Mouse (Mus musculus) mesoderm, embryonic 11.5 days (tissue): ENCODE data around the gene A430089I19Rik.
"Not testable (repeated sequence)": the region's sequence is repeated elsewhere in the genome, so short reads cannot be mapped to it uniquely, and the experiment has no call there.

ENCODE experiments used
- DNase-seq: peaks from one replicate; pipeline ENCODE4 v3.0.0-alpha.2; 2012; ENCODE audit warnings: low read depth, low spot score

The A430089I19Rik gene

GRCm38 (mm10) chr5:94306696-94307095 is at the start of gene A430089I19Rik:
Gene A430089I19Rik (minus strand): TSS chr5:94306796.
- not testable (repeated sequence) for DNase-seq

GRCm38 (mm10) chr5:94339449-94339848 is 32.9 kb upstream of the A430089I19Rik start, which contains the start of gene AA792892:
Gene AA792892 (plus strand): TSS chr5:94339749.
- not testable (repeated sequence) for DNase-seq

- not testable (repeated sequence) for DNase-seq
Measured at GRCm38 (mm10) chr5:94314135-94314534, 7.5 kb upstream of the A430089I19Rik start, which contains the start of gene Gm6502. Gene Gm6502 (plus strand): TSS chr5:94314435.
